Mouse (Mus musculus) heart, adult 2 months (tissue): ENCODE measurements at regions not wholly inside any gene's neighbourhood (a gene's known extent, or its start where the extent isn't known, plus 50 kb on each side); places are given as distances from the start of the nearest gene placed in this dataset.

Experiments used
- DNase-seq, 2 experiments: peaks; one replicate each; pipeline ENCODE4 v3.0.0; 2021
- H3K27ac ChIP-seq: fragments of 200-600 bp; 2 replicates; pipeline ENCODE4 v1.8.1; 2022
- H3K27me3 ChIP-seq: fragments of 200-500 bp; 2 replicates; pipeline ENCODE4 v1.6.1; 2012; ENCODE audit warnings: mild to moderate bottlenecking, low read length, inconsistent platforms, mixed read lengths; ENCODE audit not compliant: control insufficient read depth, insufficient read depth
- H3K36me3 ChIP-seq: fragments of 200-500 bp; 2 replicates; pipeline ENCODE4 v1.6.1; 2012; ENCODE audit warnings: low read length, inconsistent platforms; ENCODE audit not compliant: control insufficient read depth, insufficient read depth
- H3K4me1 ChIP-seq: fragments of 200-500 bp; 2 replicates; pipeline ENCODE4 v1.6.1; 2011; ENCODE audit warnings: low read length; ENCODE audit not compliant: control insufficient read depth, insufficient read depth
- H3K4me3 ChIP-seq: fragments of 200-600 bp; 2 replicates; pipeline ENCODE4 v1.8.1; 2022
- H3K79me2 ChIP-seq: fragments of 200-500 bp; replicated peaks from 2 replicates; pipeline ENCODE4 v1.6.1; 2012; ENCODE audit warnings: mild to moderate bottlenecking, inconsistent platforms, low read length, moderate library complexity, mixed read lengths; ENCODE audit not compliant: control insufficient read depth, insufficient read depth
- H3K9ac ChIP-seq: fragments of 200-500 bp; 2 replicates; pipeline ENCODE4 v1.6.1; 2012; ENCODE audit warnings: low read depth, mild to moderate bottlenecking, control low read depth, inconsistent platforms, low read length, mixed read lengths
- CTCF ChIP-seq: fragments of 200-600 bp; IDR thresholded peaks from 2 replicates; pipeline ENCODE4 v1.8.1; 2022; ENCODE audit warnings: antibody characterized with exemption, mild to moderate bottlenecking, moderate library complexity
- EP300 ChIP-seq: fragments of 200-500 bp; IDR thresholded peaks from 2 replicates; pipeline ENCODE4 v1.6.1; 2011; ENCODE audit warnings: low read depth, low read length, control low read depth; ENCODE audit not compliant: insufficient read depth
- POLR2A ChIP-seq: fragments of 200-500 bp; IDR thresholded peaks from 2 replicates; pipeline ENCODE4 v1.6.1; 2011; ENCODE audit warnings: mild to moderate bottlenecking, low read depth, low read length, control low read depth; ENCODE audit not compliant: insufficient read depth
- WGBS: fragments of 180-500 bp; shearing (Covaris S2); methylation state at CpG from one replicate; pipeline ENCODE4 v1.1.7; 2018; 5-methylcytosine and 5-hydroxymethylcytosine counted together
- intact Hi-C: fragments of 180-260 bp; cut with DNase I; formaldehyde crosslinking; loops from one replicate; pipeline ENCODE4 v1.15.1; 2025

DNA sequence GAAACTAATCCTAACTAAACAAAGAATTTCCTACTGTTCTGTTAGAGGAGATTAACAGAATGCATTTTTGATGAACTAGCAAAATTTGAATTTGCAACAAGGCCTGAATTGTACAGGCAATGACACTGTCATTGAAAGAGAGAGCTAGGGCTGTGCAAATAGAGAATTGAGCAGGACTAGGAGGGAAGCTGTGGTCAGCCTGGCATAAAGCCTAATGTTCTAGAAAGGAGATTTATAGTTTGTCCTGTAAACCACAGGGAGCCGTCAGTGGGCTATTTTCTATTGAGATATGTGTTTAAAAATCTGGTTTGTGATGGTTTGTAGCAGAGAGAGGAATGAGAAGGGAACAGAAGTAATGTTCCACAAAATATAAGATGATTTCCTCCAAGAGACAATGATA, 317.9 kb downstream of the Aldoart1 start:
- Histone ChIP-seq H3K27ac (no peak overlapping the region), H3K9ac (no peak overlapping the region), H3K27me3 (no peaks in the 10 kb centered on the region), H3K36me3 (no peaks in the 10 kb centered on the region), H3K4me3 (no peak overlapping the region), H3K4me1 (no peaks in the 10 kb centered on the region), H3K79me2 (no peaks in the 10 kb centered on the region)
- WGBS: 53% methylated on average over 1 of the region's 1 CpGs
- no peak for DNase-seq
- intact Hi-C loops: no loop called here
- TF ChIP-seq EP300 (no peak), CTCF (no peak), POLR2A (no peak)

DNA sequence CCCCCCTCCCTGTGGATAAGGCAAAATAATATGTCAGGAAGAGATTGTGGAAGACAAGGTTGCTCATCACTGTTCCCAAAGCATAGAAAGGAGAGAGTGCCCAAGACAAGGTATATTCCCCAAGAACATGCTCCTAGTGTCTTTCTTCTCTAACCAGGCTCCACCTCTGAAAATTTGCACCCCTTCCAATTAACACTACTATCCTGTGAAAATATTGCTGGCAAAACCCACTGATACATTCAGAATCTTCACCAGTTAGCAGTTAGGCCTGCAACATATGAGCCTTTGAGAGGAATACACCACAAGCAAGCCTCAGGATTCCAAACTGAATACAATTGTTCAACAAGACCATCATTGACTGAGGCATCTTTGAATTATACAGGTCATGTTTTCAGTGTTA, 323.9 kb upstream of the Tle1 start:
- intact Hi-C loops: no loop called here
- no peaks in the 10 kb centered on the region for H3K27me3 ChIP-seq
- H3K27ac ChIP-seq: no peak overlapping the region
- H3K79me2 ChIP-seq: no peaks in the 10 kb centered on the region
- no peaks in the 10 kb centered on the region for H3K4me1 ChIP-seq
- no peak overlapping the region for H3K9ac ChIP-seq
- H3K36me3 ChIP-seq: no peaks in the 10 kb centered on the region
- DNase-seq: no peak
- H3K4me3 ChIP-seq: no peak overlapping the region
- TF ChIP-seq EP300 (no peak), POLR2A (no peak), CTCF (no peak)

DNA sequence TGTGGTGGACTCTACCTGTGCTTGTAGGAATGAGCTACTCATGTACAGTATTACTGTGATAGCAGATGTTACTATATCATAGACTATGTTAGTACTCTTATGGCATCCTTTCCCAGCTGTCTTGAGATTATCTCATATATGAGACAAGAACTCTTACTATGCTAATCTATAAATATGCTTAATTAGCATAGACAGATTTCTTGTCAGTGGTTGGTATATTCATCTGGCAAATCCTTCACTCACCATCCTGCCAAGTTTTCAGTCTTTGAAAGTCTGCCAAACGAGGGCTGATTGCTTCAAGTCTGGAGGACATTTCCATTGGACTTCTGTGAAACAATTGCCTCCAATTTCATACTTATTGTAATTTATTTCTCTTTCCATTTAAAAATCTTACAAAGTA, 323.4 kb upstream of the Tle1 start:
- intact Hi-C loops: no loop called here
- no peak for DNase-seq
- no peaks in the 10 kb centered on the region for H3K79me2 ChIP-seq
- no peak overlapping the region for H3K4me3 ChIP-seq
- no peaks in the 10 kb centered on the region for H3K27me3 ChIP-seq
- no peaks in the 10 kb centered on the region for H3K4me1 ChIP-seq
- H3K9ac ChIP-seq: no peak overlapping the region
- TF ChIP-seq CTCF (no peak), POLR2A (no peak), EP300 (no peak)
- H3K36me3 ChIP-seq: no peaks in the 10 kb centered on the region
- H3K27ac ChIP-seq: no peak overlapping the region
- 36% methylated on average over 1 of the region's 1 CpGs for WGBS

DNA sequence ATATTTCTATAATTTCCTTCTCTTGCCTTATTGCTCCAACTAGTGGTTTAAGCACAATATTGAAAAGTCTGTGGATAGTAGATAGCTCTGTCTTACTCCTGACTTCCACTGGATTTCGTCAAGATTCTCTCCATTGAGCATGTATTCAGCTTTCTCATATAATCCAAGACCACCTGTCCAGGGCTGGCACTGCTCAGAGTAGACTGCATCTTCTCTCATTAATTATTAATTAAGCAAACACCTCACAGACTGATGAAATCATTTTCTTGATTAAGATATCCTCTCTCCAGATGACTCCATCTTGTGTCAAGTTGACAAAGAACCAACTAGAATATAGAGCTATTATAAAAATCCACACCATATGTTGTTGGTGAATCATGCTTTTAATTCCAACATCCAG, 310.5 kb upstream of the Tle1 start:
- Histone ChIP-seq H3K4me3 (no peak overlapping the region), H3K27ac (no peak overlapping the region), H3K79me2 (no peaks in the 10 kb centered on the region), H3K9ac (no peak overlapping the region), H3K36me3 (no peaks in the 10 kb centered on the region), H3K27me3 (no peaks in the 10 kb centered on the region), H3K4me1 (no peaks in the 10 kb centered on the region)
- intact Hi-C loops: no loop called here
- DNase-seq: no peak
- 61% methylated on average over 1 of the region's 1 CpGs for WGBS
- TF ChIP-seq POLR2A (no peak), CTCF (0 out of 2 replicates have a peak, but pooled peaks have one; percentile 12)

DNA sequence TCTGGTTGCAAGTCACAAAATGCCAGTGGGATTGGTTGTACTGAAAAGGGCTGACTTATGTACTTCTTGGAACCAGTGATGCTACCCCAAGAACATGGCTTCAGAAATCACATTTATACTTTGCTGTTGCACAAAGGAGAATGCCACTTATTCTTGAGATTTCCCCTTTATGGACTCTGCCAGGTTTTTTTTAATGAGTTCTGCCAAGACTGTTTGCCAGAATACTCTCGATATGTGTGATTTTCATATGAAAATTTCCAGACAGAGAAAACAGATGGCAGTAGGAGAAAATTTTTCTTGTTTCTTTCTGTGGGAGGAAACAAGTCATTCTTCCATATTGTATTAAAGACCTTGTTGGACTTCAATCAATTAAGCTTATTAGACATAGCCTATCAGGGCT, 281.0 kb upstream of the Tle1 start:
- Histone ChIP-seq H3K27me3 (no peaks in the 10 kb centered on the region), H3K79me2 (no peaks in the 10 kb centered on the region), H3K4me3 (no peak overlapping the region), H3K27ac (no peak overlapping the region), H3K9ac (no peak overlapping the region), H3K4me1 (no peaks in the 10 kb centered on the region), H3K36me3 (no peaks in the 10 kb centered on the region)
- TF ChIP-seq CTCF (no peak), EP300 (no peak), POLR2A (no peak)
- intact Hi-C loops: no loop called here
- 56% methylated on average over 1 of the region's 1 CpGs for WGBS
- no peak for DNase-seq

DNA sequence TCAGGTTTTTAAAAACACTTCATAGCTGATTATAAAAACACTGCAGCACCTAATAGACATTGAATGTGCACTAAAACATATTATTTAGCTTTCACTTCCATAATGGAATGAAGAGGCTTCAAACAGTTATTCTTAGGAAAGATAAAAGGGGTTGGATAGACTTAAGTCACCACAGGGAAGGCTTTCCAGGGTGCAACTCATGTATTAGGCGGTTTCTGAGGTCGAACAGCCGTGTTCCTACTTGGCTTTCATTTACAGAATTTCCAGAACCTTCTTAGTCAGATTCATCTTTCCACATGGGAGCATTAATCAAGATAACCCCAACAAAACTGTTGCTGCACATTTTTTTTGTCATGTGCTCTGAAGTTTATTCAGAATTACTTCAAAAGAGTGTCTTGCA, 279.8 kb upstream of the Tle1 start:
- no peak overlapping the region for H3K27ac ChIP-seq
- DNase-seq: no peak
- WGBS: 59% methylated on average over 3 of the region's 3 CpGs
- H3K36me3 ChIP-seq: no peaks in the 10 kb centered on the region
- no peaks in the 10 kb centered on the region for H3K79me2 ChIP-seq
- no peak overlapping the region for H3K9ac ChIP-seq
- H3K4me3 ChIP-seq: no peak overlapping the region
- intact Hi-C loops: no loop called here
- TF ChIP-seq EP300 (no peak), CTCF (no peak), POLR2A (no peak)
- H3K27me3 ChIP-seq: no peaks in the 10 kb centered on the region
- no peaks in the 10 kb centered on the region for H3K4me1 ChIP-seq
